Comparison of ENCODE assay signal across 23 mouse cellular contexts in genomic region chr2:117660217-117660924, GRCm38 (mm10).
"Had no signal": no experiment of that assay in that cellular context is flagged by ENCODE, and none has a peak within 500 bp of the region (broad histone marks: within the 10 kb centered on the region; RNA-seq: fewer than 3 reads in every experiment).

No protein-coding gene starts in this region.

- H3K27me3 ChIP-seq: heart, embryonic 12.5 days; hindbrain, embryonic 12.5 days; intestine, embryonic 15.5 days; limb, embryonic 13.5 days had no signal

- H3K9ac ChIP-seq: heart, embryonic 12.5 days; hindbrain, embryonic 12.5 days; hindbrain, embryonic 14.5 days; intestine, embryonic 15.5 days; limb, embryonic 13.5 days had no signal

- H3K9me3 ChIP-seq: heart, embryonic 10.5 days; heart, embryonic 12.5 days; hindbrain, embryonic 10.5 days; hindbrain, embryonic 12.5 days; intestine, embryonic 15.5 days; limb, embryonic 13.5 days had no signal

- ATAC-seq: hindbrain, embryonic 16.5 days; inflammation-experienced regulatory T-cells, adult 6 months; intestine, embryonic 15.5 days; intestine, postnatal 0 days had no signal

- DNase-seq: gastrocnemius, adult 2 months; gastrocnemius, postnatal 10 days; gastrocnemius, postnatal 25 days; heart, adult 18-20 months; heart, postnatal 10 days; heart, postnatal 4 days; kidney, adult 18-20 months; kidney, adult 8-10 months; kidney, postnatal 10 days; kidney, postnatal 25 days; layer of hippocampus, adult 9-11 months; layer of hippocampus, postnatal 36 days; left cerebral cortex, postnatal 4 days had no signal

- H3K4me3 ChIP-seq: gastrocnemius, adult 2 months; heart, embryonic 10.5 days; heart, embryonic 12.5 days; hindbrain, embryonic 10.5 days; hindbrain, embryonic 12.5 days; intestine, embryonic 15.5 days; limb, embryonic 13.5 days had no signal

- H3K36me3 ChIP-seq: heart, embryonic 10.5 days; heart, embryonic 12.5 days; hindbrain, embryonic 10.5 days; hindbrain, embryonic 12.5 days; intestine, embryonic 15.5 days; limb, embryonic 13.5 days had no signal

- H3K27ac ChIP-seq: gastrocnemius, adult 2 months; heart, embryonic 10.5 days; hindbrain, embryonic 10.5 days; hindbrain, embryonic 12.5 days; hindbrain, embryonic 14.5 days; intestine, embryonic 15.5 days; limb, embryonic 13.5 days had no signal

- H3K4me2 ChIP-seq: heart, embryonic 12.5 days; hindbrain, embryonic 12.5 days; hindbrain, embryonic 14.5 days; intestine, embryonic 15.5 days; limb, embryonic 13.5 days had no signal

- H3K4me1 ChIP-seq: heart, embryonic 10.5 days; heart, embryonic 12.5 days; hindbrain, embryonic 10.5 days; hindbrain, embryonic 12.5 days; intestine, embryonic 15.5 days; limb, embryonic 13.5 days had no signal
